Mouse (Mus musculus): Measurements from ENCODE around the gene Galm.

DNA sequence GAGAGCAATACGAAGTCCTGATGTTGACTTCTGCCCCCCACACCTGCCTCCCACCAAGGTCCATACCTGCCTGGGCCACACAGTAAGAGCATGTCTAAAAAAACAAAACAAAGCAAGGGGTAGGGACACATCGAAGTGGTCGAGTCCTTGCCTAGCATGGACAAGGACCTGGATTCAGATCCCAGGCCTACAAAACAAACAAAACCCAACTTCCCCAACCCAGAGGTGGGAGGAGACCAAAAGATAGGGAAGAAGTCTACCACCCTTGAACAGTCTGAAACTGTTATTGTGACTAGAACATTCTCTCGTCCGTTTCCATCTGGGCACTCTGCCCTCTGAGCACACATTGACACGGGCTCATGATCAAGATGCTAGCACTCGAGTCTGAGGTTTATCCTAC, 107.1 kb downstream of the Galm start:
- no peak for TF ChIP-seq CTCF (IDR thresholded peaks at IDR 0.05; ENCODE audit: extremely low read depth, insufficient read depth, insufficient read length, insufficient replicate concordance)
- TF ChIP-seq POLR2A (IDR thresholded peaks at IDR 0.05; ENCODE audit: low read depth, low read length), result no peak

Data from spleen, adult 2 months (tissue).